Mouse (Mus musculus) kidney, embryonic 16.5 days (tissue): ENCODE data around the gene Tdrkh. TPM values are rescaled to one million over a fixed set of nuclear protein-coding genes. Genes with fewer than 3 reads are reported as not detected.

Source experiments
- ATAC-seq: fragments of 200-750 bp; cut with Nextera tagmentation; 2 replicates; pipeline ENCODE4 v1.8.0; 2017; ENCODE audit warnings: moderate TSS enrichment; ENCODE audit not compliant: low FRiP score, low TSS enrichment
- H3K27ac ChIP-seq: fragments of 300-500 bp; sonication (generic); 2 replicates; pipeline ENCODE4 v1.5.1; 2014; ENCODE audit warnings: low read length
- H3K27me3 ChIP-seq: fragments of 300-500 bp; sonication (generic); 2 replicates; pipeline ENCODE4 v1.6.1; 2014; ENCODE audit warnings: low read length, control low read depth, mixed read lengths; ENCODE audit not compliant: insufficient read depth
- H3K36me3 ChIP-seq: fragments of 300-500 bp; sonication (generic); 2 replicates; pipeline ENCODE4 v1.6.1; 2014; ENCODE audit warnings: low read length, control low read depth, mixed read lengths; ENCODE audit not compliant: insufficient read depth
- H3K4me1 ChIP-seq: fragments of 300-500 bp; sonication (generic); 2 replicates; pipeline ENCODE4 v1.6.1; 2014; ENCODE audit warnings: low read length, control low read depth, mixed read lengths; ENCODE audit not compliant: insufficient read depth
- H3K4me2 ChIP-seq: fragments of 300-500 bp; sonication (generic); replicated peaks from 2 replicates; pipeline ENCODE4 v1.6.1; 2014; ENCODE audit warnings: low read depth, low read length
- H3K4me3 ChIP-seq: fragments of 300-500 bp; sonication (generic); 2 replicates; pipeline ENCODE4 v1.5.1; 2014; ENCODE audit warnings: mild to moderate bottlenecking, low read length
- H3K9ac ChIP-seq: fragments of 300-500 bp; sonication (generic); replicated peaks from 2 replicates; pipeline ENCODE4 v1.6.1; 2014; ENCODE audit warnings: low read length
- H3K9me3 ChIP-seq: fragments of 300-500 bp; sonication (generic); 2 replicates; pipeline ENCODE4 v1.6.1; 2016; ENCODE audit warnings: low read length, control low read depth
- WGBS: fragments of 180-500 bp; shearing (Covaris S2); extraction: QIAGEN DNeasy Blood & Tissue Kit; methylation state at CpG from one replicate; pipeline ENCODE4 v1.1.7; 2014; 5-methylcytosine and 5-hydroxymethylcytosine counted together
- polyA plus RNA-seq: library from polyadenylated mRNA; unstranded; fragments of >200 nt; fragmentation: Nextera tagmentation; extraction: Ambion mirVana; gene quantifications from 2 replicates; pipeline ENCODE4 v1.2.1, GENCODE M21; 2015

Tdrkh gene
- polyA plus RNA-seq, 1 experiment from 2014 or later, result 12.1 TPM

DNA sequence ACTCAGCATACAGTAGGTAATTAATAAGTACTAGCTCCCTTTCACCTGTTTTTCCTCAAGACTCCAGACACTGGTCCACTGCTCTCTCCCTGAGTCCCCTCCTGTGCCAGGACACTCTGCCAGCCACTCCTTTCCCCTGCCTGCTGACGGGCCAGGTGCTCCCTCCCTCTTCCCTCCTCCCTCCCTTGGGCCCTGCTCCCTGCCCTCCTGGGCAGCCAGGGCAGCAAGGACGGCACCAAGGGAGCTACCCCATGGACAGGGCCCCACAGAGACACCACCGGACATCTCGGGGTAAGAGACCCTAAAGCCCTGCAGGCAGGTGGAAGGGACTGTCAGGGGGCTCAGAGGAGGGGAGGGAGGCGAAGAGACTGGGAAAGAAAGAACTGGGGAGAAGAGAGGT lies 40.4 kb upstream of the Tdrkh start, which contains the start of gene Rorc:
Gene Rorc, plus strand, starts transcription at position 154 of the 400 bp plus-strand sequence.
- Histone ChIP-seq H3K36me3 (no peaks in the 10 kb centered on the region), H3K9ac (peak within 1 kb of the TSS; percentile 55), H3K27me3 (no peaks in the 10 kb centered on the region), H3K4me3 (peak within 1 kb of the TSS; percentile 36), H3K4me2 (peak within 1 kb of the TSS; percentile 62), H3K27ac (peak within 1 kb of the TSS; percentile 32), H3K9me3 (no peaks in the 10 kb centered on the region), H3K4me1 (peaks cover 22% of the 10 kb centered on the region)
- 13% methylated on average over 5 of the region's 5 CpGs for WGBS
- peak; percentile 79 for ATAC-seq

DNA sequence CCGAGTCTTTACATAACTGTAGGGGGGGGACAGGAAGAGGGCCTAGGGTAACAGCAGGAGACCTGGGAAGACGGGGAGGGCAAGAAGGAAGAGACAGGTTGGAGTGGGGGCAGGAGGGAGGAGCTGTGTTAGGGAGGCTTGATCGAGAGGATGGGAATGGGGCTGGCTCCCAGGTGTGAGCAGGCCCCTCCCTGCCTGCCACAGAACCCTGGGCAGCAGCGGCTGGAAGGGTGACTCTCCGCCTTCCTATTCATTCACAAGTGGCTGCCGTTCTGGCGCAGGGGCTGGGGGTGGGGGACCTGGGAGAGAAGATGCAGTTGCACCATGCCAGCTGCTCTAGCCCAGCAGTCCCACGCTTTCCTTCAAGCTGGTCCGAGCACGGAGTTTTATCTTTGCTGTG lies 40.0 kb upstream of the Tdrkh start:
- peak overlapping the region; percentile 4 for H3K27ac ChIP-seq
- H3K9ac ChIP-seq, result peak overlapping the region; percentile 15
- ATAC-seq, result peak; percentile 54

DNA sequence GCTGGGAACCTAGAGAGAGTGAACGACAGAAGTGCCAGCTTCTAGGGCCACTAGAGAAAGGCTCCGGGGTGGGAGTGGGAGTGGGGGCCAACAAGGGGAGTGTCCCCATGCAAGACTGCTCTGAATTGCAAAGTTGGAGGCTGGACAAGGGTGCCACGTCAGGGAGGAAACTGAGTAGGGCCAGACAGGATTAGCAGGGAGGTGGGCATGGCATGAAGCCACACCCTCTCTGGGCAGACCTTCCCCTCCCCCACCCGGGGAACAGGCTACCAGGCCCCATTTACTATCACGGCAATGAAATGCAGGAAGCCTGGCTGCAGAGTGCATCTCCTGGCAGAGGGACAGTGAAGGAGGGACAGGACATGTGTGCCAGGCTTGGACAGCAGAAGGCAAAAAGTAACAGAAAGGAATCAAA lies 39.5 kb upstream of the Tdrkh start:
- Histone ChIP-seq H3K4me1 (peaks cover 22% of the 10 kb centered on the region), H3K9ac (peak overlapping the region; percentile 15), H3K27me3 (no peaks in the 10 kb centered on the region), H3K9me3 (no peaks in the 10 kb centered on the region), H3K4me3 (peak overlapping the region; percentile 36), H3K36me3 (no peaks in the 10 kb centered on the region), H3K4me2 (peak overlapping the region; percentile 62), H3K27ac (peak overlapping the region; percentile 4)
- WGBS, result 0% methylated on average over 5 of the region's 5 CpGs
- peak; percentile 58 for ATAC-seq

More for the DNA sequence above, 40.0 kb upstream of the Tdrkh start:
- Histone ChIP-seq H3K4me2 (peak overlapping the region; percentile 62), H3K4me1 (peaks cover 22% of the 10 kb centered on the region), H3K36me3 (no peaks in the 10 kb centered on the region), H3K27me3 (no peaks in the 10 kb centered on the region), H3K4me3 (peak overlapping the region; percentile 36), H3K9me3 (no peaks in the 10 kb centered on the region)
- WGBS, result 1% methylated on average over 10 of the region's 10 CpGs

DNA sequence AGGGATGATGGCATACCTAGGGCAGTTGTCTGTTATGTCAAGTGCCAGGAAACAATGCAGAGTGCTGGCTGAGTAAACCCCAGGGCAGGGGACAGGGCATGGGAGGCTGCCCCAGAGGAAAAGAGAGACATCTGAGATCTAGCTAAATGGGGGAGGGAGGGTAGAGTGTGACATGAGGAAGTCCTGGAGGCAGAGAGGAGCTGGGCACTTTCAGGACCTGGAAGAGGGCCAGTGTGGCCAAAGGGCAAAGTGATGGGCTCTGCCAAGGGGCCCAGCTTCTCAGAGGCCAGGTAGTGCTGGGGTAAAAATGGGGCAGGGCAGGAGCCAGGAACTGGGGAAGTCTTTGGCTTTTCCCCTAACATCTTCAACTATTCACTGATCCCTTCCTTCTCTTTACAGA lies 38.4 kb upstream of the Tdrkh start:
- no peak for ATAC-seq
- no peak overlapping the region for H3K4me3 ChIP-seq
- no peaks in the 10 kb centered on the region for H3K9me3 ChIP-seq
- no peaks in the 10 kb centered on the region for H3K27me3 ChIP-seq
- H3K36me3 ChIP-seq, result no peaks in the 10 kb centered on the region
- H3K4me1 ChIP-seq, result peaks cover 22% of the 10 kb centered on the region
- H3K4me2 ChIP-seq, result no peak overlapping the region
- H3K27ac ChIP-seq, result no peak overlapping the region
- no peak overlapping the region for H3K9ac ChIP-seq

DNA sequence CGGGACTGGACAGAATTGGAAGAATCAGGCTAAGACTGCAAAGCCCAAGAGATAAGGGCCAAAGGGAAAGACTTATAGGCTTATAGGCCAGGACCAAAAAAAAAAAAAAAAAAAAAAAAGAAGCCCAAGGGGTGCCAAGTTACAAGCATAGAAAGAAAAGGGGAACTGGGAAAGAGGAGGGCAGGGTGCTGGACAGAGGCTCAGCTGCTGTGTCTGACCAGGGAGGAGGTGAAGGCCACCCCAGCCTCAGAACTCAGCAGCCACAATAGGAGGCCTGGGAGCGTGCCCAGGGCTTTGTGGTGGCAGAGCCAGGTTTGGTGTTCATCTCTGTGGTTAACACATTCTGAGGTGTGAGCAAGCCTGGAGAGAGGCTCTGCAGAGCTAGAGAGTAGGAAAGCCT lies 37.9 kb upstream of the Tdrkh start:
- no peak overlapping the region for H3K9ac ChIP-seq
- H3K36me3 ChIP-seq, result no peaks in the 10 kb centered on the region
- no peaks in the 10 kb centered on the region for H3K9me3 ChIP-seq
- H3K27ac ChIP-seq, result no peak overlapping the region
- H3K4me1 ChIP-seq, result peaks cover 26% of the 10 kb centered on the region
- H3K4me3 ChIP-seq, result no peak overlapping the region
- no peaks in the 10 kb centered on the region for H3K27me3 ChIP-seq
- 90% methylated on average over 2 of the region's 2 CpGs for WGBS
- H3K4me2 ChIP-seq, result no peak overlapping the region
- ATAC-seq, result no peak

DNA sequence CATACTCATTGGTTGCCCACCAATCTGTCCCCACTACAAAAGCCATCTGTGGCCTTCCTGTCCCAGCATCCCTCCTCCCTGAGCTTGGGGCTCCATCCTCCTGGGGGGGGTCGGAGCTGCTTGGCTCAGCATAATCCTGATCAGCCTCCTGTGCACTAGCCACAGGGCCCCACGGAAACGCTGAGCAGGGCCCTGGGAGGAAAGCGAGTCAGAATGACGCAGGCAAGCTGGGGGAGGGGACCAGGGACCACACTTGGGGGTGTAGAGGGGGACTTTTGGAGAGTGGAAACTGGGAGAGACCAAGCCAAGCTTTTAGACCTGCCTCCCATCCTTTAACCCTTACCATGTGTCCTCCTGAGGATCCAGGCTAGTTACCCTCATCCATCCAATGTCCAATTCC lies 37.2 kb upstream of the Tdrkh start:
- Histone ChIP-seq H3K9me3 (no peaks in the 10 kb centered on the region), H3K27me3 (no peaks in the 10 kb centered on the region), H3K36me3 (no peaks in the 10 kb centered on the region), H3K27ac (no peak overlapping the region), H3K9ac (no peak overlapping the region), H3K4me1 (peaks cover 27% of the 10 kb centered on the region), H3K4me2 (no peak overlapping the region), H3K4me3 (no peak overlapping the region)
- ATAC-seq, result no peak
- 57% methylated on average over 5 of the region's 5 CpGs for WGBS

DNA sequence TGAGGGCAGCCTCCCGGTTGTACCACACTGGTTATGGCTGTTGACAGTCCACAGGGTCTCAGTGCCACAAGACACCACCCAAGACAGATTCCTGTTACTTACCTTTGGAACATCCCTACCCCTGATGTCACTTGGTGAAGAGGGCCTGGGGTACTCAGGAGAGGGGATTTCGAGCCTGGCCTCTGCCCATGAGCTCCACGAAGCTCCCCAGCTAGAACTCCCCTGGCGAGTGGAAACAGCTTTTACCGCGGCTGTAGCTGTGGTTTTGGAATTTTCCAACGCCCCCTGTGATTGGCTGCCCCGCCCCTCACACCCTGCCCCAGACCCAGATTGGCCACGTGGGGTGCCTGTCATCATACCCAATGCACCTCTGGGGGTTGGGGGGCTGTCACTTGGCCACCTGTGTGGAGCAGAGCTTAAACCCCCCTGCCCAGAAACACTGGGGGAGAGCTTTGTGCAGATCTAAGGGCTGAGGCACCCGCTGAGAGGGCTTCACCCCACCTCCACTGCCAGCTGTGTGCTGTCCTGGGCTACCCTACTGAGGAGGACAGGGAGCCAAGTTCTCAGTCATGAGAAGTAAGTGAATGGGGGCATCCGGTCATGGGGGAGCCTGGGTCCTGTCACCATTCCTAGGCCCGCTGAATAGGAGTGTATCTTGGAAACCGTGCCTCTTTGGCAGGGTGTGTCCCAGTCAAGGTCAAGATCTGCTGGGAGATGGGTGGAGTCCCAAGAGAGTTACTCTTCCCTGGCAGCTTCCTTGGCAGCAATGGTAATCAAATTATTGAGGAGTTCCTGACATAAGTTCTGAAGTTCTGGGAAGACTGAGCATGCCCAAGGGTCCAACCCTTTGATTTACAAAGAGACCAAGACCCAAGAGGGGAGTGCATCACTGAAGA lies 35.8 kb upstream of the Tdrkh start:
- Histone ChIP-seq H3K9ac (no peak overlapping the region), H3K4me1 (peaks cover 18% of the 10 kb centered on the region), H3K27ac (no peak overlapping the region), H3K36me3 (no peaks in the 10 kb centered on the region), H3K4me2 (no peak overlapping the region), H3K27me3 (no peaks in the 10 kb centered on the region), H3K4me3 (no peak overlapping the region), H3K9me3 (no peaks in the 10 kb centered on the region)
- no peak for ATAC-seq
- 22% methylated on average over 13 of the region's 13 CpGs for WGBS

DNA sequence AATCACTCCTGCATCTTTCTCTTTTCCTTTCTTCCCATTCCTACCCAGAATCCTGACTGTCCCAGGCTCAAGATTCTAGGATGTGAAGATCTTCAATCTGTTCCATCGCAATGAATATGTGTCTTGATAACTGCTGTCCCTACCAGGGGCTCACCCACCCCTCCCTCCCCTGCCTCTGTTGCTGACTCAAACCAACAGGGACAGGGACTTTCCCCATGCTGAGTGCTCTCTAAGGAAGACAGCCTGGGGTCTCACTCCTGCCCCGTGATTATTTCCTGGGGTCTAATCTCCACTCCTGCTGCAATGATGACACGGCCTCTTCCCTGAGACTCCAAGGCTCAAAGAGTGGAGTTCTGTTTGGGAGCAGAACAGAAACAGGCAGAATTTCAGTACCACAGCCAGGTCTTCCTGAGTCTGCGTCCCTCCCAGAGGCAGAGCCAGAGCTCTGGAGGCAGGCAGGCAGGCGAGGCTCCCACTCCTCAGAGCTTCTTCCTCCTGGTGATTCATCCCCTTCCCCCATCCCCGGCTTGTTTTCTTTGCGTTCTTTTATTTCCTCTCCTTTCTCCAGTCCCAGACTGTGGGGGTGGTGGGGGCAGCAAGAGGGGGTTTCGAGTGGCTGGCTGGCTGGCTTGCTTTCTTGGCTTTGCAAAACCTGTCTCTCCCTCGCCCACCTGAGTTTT lies 33.1 kb upstream of the Tdrkh start:
- Histone ChIP-seq H3K9ac (no peak overlapping the region), H3K4me1 (peaks cover 5% of the 10 kb centered on the region), H3K36me3 (no peaks in the 10 kb centered on the region), H3K27me3 (no peaks in the 10 kb centered on the region), H3K4me2 (no peak overlapping the region), H3K9me3 (no peaks in the 10 kb centered on the region), H3K27ac (no peak overlapping the region), H3K4me3 (no peak overlapping the region)
- 24% methylated on average over 9 of the region's 9 CpGs for WGBS
- no peak for ATAC-seq

DNA sequence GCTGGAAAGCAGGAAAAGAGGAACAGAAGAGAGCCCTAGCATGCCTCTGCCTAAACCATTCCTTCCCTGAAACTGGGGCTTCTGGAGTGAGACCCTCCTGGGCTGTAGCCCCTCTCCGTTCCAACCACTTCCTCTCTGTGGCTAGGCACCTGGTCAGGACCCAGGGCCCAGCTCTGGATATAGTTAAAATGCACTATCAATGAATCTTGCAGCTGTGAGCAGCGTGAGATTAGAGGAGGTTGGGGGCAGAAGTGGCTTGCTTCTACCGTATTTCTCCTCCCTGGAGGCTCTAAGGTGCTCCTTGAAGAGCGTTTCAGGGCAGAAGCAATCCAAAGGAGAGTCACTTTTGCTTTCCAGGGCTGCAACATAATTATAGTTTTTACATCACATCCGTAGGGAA lies 30.8 kb upstream of the Tdrkh start:
- ATAC-seq, result no peak
- WGBS, result 65% methylated on average over 5 of the region's 5 CpGs
- no peaks in the 10 kb centered on the region for H3K9me3 ChIP-seq

DNA sequence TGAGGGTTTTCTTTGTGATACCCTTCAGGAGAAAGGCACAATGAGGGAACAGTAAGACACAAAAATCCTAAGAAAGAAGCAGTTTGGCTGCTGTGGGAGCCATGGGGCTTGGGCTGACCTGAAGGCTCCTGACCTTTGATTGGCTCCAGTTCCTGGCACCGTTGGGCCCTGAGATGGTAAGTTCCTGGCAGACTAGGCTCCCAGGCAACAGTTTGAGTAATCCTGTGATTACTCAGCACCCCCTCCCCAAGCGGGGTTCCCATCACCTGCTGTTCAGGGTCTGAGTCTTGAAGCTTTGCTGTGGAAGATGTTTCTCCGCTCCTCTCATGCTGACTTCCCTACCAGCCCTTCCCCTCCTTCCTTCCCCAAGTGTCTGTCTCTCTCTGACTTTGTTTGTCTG lies 29.6 kb upstream of the Tdrkh start:
- H3K27me3 ChIP-seq, result no peaks in the 10 kb centered on the region
- no peak overlapping the region for H3K4me2 ChIP-seq
- H3K4me1 ChIP-seq, result peaks cover 5% of the 10 kb centered on the region
- no peak for ATAC-seq
- no peaks in the 10 kb centered on the region for H3K9me3 ChIP-seq
- H3K27ac ChIP-seq, result no peak overlapping the region
- H3K36me3 ChIP-seq, result no peaks in the 10 kb centered on the region
- H3K9ac ChIP-seq, result no peak overlapping the region
- H3K4me3 ChIP-seq, result no peak overlapping the region
- WGBS, result 73% methylated on average over 3 of the region's 3 CpGs

More for the DNA sequence above, 30.8 kb upstream of the Tdrkh start:
- Histone ChIP-seq H3K4me1 (peaks cover 5% of the 10 kb centered on the region), H3K4me3 (no peak overlapping the region), H3K27ac (no peak overlapping the region), H3K9ac (no peak overlapping the region), H3K4me2 (no peak overlapping the region), H3K36me3 (no peaks in the 10 kb centered on the region), H3K27me3 (no peaks in the 10 kb centered on the region)
